Mouse (Mus musculus): ENCODE results near the gene Wnk1.

Gene Wnk1

GRCm38 (mm10) chr6:120040557-120040857 lies 2.0 kb upstream of the Wnk1 start:
- DNase-seq (ENCODE audit: low spot score), result no peak

DNA sequence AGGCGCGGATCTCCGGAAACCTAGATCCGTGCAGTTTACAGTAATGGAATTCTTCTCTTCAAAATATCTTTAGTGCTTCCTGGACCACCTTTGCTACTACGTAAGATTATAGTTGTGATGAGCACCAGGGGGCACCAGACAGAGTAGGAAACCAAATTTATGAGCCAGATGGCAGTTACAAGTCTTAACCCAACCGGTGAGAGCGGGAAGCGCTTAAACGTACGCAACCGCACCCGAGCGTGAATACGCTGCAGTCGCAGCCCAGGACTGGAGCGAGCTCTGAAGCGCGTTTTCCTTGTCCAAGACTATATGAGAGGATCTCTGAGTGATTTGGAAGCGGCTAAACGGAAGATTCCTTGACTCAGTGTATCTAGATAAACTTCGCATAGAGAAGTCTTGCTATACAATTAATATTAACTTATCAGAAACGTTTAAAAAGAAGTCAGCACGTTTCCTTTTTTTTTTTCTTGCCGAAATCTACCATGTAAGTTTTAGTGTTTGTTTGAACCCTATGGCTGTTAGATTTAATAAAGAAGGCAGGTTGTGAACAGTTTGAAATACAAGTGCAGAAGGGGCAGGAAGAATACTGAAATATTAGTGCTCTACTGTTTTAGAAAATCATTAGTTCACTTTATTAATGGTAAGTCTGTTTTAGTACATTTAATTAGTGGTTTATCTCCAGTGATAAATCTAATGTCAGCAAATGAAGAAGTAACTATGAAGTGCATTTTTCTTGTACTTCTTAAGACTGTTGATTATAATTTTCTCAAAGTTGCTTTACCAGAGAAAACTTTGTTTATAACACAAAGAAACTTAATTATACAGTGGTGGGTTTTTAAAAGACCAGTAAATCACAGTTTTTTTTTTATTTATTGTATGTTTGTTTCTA lies 1.4 kb upstream of the Wnk1 start:
- peak; percentile 92 for DNase-seq (ENCODE audit: low spot score)

GRCm38 (mm10) chr6:120039256-120039563 lies 738 bp upstream of the Wnk1 start:
- peak; percentile 44 for DNase-seq (ENCODE audit: low spot score)

DNA sequence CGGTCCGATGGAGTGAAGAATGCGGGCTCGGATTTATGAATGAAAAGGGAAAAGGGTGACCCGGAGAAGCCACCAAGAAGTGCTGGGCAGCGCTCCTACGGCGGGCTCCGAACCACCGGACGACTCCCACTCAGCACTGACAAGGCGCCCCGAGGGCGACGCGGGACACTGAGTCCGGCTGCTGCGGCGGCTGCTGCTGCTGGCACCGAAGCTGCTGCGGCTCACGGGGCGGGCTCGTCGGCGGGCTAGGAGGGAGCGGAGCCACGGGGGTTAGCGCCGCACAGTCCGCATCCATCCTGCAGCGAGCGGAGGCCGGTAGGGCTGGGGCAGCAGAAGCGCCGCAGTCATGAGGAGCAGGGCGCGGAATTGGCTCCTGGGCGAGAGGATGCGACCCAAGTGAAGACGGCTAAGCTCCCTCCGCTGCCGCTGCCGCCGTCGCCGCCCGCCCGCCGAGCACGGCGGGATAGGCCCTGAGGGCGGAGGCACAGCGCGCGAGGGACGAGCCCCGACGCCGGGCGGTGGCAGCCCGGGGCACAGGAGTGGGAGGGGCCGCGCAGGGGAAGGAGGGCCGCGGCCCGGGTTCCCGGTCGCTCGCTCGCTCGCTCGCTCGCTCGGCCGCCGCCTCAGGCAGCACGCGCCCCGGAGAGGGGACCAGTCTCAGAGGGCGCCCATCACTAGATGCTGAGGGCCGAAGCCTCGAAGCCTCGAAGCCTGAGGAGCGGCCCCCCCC lies 671 bp downstream of the Wnk1 start:
- DNase-seq (ENCODE audit: low spot score), result peak; percentile 77

GRCm38 (mm10) chr6:120037004-120037635 lies 1.4 kb downstream of the Wnk1 start:
- DNase-seq (ENCODE audit: low spot score), result peak; percentile 82

- no peak for DNase-seq (ENCODE audit: low spot score)
Observed at GRCm38 (mm10) chr6:120024577-120024976, 13.9 kb downstream of the Wnk1 start.

DNA sequence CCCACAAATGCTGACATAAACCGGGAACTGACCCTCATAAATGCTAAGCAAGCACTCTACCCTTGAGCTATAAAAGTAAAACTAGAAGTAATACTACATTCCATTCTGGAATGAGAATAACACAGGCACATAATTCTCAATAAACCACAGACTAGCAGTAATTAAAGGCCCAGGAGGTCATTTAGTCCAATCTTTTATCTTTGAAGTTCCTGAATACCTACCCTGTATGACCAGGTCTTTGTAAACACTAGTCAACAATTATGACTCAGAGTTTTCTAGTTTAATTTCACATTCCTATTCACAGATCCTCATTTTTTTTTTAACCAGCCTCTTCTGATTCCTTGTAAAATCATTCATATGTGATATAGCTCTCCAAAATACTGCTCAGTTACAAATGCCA lies 14.7 kb downstream of the Wnk1 start:
- no peak for DNase-seq (ENCODE audit: low spot score)

- DNase-seq (ENCODE audit: low spot score), result no peak
Observed at GRCm38 (mm10) chr6:120022042-120022441, 16.4 kb downstream of the Wnk1 start.

GRCm38 (mm10) chr6:120019697-120020096 lies 18.8 kb downstream of the Wnk1 start:
- no peak for DNase-seq (ENCODE audit: low spot score)

- no peak for DNase-seq (ENCODE audit: low spot score)
Observed at GRCm38 (mm10) chr6:120013125-120013524, 25.3 kb downstream of the Wnk1 start.

- DNase-seq (ENCODE audit: low spot score), result no peak
Observed at GRCm38 (mm10) chr6:120011440-120011839, 27.0 kb downstream of the Wnk1 start.

- no peak for DNase-seq (ENCODE audit: low spot score)
Observed at GRCm38 (mm10) chr6:120011001-120011400, 27.5 kb downstream of the Wnk1 start.

GRCm38 (mm10) chr6:120010535-120010934 lies 27.9 kb downstream of the Wnk1 start:
- no peak for DNase-seq (ENCODE audit: low spot score)

- DNase-seq (ENCODE audit: low spot score), result peak; percentile 63
Observed at GRCm38 (mm10) chr6:120001718-120002117, 36.8 kb downstream of the Wnk1 start.

DNA sequence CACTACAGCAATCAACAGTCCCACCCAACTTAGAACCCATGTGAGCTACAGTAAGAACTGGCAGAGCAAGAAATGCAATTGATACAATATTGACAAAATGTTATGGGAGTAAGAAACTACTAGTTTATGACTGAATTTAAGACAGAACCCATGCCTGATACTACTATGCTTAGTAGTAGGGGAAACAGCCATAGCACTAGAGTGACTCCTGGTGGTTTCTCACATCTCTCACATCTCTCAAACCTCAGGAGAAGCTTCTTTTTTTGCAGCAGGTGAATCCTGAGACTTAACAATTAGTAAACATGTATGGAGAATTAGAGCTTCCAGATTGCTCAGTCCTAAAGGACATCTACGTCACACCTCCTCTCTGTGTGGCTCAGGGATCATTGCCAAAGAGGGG lies 42.0 kb downstream of the Wnk1 start:
- no peak for DNase-seq (ENCODE audit: low spot score)

DNA sequence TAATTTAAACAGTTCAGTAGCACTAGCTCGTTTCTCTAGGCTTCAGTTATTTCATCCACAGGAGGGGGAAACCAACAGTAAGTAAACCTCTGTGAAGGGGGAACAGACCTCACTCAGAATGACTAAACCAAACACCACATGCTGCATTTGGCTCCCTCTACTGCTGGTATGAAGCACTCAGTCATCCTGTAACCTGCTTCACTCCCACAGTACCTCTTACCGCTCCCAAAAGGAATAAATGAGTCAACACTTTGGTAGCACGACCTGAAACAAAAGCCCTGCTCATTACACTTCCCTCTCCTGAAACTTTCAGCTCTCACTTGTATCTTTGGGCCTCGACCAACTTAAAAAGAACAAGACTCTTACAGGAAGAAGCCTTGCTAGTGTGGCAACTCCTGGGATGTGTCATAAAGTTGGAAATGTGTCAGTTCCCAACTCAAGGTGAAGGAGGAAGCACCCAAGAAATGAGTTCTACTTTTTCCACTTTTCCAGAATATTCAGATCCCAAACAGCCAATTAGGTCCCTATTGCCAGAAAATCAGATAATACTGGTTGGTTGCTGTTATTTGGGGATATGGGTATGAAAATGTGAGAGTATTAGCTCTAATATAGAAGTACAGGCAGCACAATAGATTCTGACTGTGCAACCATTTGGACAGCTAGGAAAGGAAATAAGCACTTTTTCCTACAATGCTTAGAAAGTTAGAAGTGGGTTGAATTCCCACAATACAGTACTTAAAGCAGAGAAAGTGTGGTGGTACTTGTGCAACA lies 114.1 kb downstream of the Wnk1 start:
- peak; percentile 46 for DNase-seq (ENCODE audit: low spot score)

GRCm38 (mm10) chr6:119922544-119922943 lies 115.9 kb downstream of the Wnk1 start:
- no peak for DNase-seq (ENCODE audit: low spot score)

- DNase-seq (ENCODE audit: low spot score), result no peak
Observed at GRCm38 (mm10) chr6:119922136-119922535, 116.3 kb downstream of the Wnk1 start.

GRCm38 (mm10) chr6:119918561-119919181 lies 119.8 kb downstream of the Wnk1 start:
- DNase-seq (ENCODE audit: low spot score), result no peak

DNA sequence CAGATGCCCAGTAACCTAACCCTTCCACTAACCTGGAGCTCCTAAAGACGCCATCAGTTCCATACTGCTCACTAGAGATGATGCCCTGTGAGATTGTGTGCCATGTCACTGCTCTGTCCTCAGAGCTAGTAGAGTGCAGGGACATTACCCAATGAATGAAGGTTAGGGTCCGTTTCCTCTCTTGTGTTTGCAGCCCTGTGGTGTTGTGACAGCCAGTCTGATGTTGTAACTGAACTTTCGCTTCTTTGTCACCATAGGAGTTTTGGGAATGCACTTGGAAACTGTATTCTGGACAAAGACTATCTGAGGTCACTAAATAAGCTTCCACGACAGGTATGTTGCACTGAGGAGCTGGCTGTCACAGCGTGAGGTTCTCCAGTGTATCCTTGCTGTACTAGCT lies 122.8 kb downstream of the Wnk1 start:
- DNase-seq (ENCODE audit: low spot score), result no peak

DNA sequence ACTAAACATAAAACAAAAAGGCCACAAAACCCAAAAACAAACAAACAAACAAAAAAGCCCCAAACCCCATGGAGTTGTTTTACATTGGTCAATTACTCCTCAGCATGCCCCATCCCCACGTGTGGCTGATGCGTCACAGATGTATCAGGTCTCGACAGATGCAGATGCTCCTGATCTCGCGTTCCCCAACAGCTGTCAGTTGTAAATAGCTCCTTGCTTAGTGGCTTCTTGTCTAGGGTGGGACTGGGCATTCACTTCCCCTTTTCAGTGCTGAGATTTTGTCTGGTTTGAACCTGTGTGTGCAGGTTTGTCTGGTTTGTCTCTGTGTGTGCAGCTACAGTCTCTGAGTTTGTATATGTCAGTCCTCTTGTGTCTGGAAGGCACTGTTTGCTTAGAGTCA lies 126.4 kb downstream of the Wnk1 start:
- DNase-seq (ENCODE audit: low spot score), result no peak

DNA sequence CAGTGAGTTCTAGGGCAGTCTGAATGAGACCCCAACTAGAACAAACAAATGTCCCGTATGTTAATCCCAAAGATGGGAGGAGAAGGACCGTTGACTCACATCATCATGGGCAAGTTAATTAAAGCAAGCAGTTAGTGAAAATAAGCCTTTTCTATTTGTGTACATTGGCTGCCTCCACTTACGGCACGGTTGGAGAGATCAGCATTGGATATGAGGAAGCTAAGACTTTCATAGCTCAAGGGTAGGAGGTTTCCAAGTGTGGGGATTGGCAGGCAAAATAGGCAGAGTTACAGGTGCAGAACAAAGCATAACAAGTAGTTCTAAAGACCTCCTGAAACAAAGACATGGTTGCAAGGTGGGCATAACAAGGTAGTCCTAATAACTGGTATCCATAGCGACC lies 133.0 kb downstream of the Wnk1 start:
- no peak for DNase-seq (ENCODE audit: low spot score)
